Mouse (Mus musculus) gastrocnemius, adult 8-10 months (tissue): ENCODE measurements around the gene H2-D1. TPM values are rescaled to one million over a fixed set of nuclear protein-coding genes. Genes with fewer than 3 reads are reported as not detected.

Experiments used
- DNase-seq, 2 experiments: peaks; one replicate each; pipeline ENCODE4 v3.0.0; 2022; ENCODE audit warnings: low spot score in 2 of 2
- total RNA-seq, 4 experiments: library from RNA; stranded (reverse); gene quantifications; 2 replicates each; pipeline ENCODE4 v1.2.4; 2022

The H2-D1 gene
- total RNA-seq, 4 experiments from 2014 or later: 31.3 to 52.9 (median 41.7) TPM

DNA sequence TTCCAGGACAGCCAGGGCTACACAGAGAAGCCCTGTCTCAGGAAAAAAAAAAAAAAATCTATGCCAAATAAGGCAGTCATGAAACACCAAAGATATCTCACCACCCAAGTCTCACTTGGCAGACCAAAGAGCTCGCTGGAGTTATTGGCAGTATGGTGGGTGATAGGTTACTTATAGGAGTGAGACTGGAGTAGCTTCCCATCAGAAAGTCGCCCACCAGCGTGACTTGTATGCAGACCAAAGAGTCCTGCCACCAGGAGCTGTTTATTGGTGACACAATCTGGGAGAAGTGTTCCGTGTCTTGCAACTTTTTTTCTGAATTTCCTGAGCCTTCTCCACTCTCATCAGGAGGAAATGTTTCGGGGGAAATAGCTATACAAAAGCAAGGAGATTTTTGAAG is 22.8 kb upstream of the H2-D1 start:
- no peak for DNase-seq

DNA sequence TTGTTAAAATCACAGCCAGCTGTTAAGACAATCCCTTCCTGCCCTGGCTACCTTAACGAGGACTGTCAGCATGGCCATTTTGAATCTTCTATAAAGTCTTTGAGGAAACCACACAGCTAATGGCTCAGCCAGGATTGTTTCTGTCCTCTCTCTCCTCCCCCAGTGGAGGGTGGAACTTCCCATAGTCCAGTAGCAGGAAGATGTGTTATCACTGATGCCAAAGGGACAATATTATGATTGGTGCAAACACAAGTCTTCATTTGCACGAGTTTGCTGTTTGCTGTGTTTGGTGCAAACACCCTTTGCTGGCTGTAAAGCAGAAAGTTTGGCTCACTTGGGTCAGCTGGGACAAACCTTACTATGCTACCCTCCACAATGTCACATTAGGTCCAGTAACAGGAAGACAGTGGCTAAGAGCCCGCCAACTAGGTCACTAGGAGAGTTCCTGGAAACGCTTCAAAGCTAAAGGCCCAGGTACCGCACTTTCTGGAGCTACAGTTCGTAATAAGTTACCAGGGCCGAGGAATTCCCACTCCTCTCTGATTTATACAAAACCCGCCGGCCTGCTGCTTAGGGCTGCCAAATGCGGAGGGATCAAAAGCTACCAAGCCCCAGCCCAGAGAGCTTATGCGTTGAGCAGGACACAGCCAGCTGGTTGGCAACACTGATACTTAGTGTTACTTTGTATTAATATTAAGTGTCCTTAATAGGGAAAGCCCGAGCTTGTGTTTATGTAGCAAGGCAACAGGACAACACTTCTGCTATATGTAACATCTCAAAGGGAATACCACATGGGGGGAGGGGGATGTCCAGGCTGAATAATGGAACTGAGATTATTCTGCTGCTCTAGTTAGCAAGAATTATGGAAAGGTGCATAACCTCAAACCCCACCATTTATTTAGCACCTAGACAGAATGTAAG is 21.9 kb upstream of the H2-D1 start:
- DNase-seq: no peak

DNA sequence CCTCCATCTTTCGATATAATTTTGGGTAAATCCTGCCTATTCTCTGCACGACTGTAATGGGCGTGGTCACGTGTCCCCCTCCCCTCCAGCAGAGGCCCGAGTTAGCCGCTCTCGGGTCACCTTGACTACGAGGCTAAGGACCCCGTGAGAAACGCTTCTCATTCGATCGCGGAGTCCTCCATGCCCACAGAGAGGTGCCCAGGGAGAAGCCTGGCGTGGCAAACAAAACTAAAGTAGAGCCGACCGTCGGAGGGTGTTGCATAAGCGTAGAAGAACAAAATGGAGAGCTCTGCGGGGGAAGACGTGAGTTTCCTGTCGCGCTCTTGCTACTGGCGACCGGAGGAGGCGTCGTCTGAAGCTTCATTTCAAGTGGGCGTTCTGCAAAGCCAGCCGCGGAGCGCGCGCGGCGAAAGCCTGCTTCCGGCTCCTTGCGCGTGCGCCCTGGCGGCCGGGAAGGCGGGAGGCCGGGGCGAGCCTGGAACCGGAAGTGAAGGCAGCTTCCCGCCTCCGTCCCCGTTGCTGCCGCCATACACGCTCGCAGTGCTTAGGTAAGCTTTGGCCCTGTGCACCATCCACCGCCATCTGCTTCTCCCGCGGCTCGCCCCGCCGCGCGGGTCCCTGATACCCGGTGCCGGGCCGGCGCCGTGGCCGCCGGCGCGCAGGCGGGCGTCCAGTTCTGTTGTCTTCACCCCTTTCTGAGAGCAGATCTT is 21.1 kb upstream of the H2-D1 start, which contains the start of gene Ddx39b:
Gene Ddx39b (plus strand): TSS at position 442 of the 710 bp plus-strand sequence.
- DNase-seq: peak; percentile 92 to 96

DNA sequence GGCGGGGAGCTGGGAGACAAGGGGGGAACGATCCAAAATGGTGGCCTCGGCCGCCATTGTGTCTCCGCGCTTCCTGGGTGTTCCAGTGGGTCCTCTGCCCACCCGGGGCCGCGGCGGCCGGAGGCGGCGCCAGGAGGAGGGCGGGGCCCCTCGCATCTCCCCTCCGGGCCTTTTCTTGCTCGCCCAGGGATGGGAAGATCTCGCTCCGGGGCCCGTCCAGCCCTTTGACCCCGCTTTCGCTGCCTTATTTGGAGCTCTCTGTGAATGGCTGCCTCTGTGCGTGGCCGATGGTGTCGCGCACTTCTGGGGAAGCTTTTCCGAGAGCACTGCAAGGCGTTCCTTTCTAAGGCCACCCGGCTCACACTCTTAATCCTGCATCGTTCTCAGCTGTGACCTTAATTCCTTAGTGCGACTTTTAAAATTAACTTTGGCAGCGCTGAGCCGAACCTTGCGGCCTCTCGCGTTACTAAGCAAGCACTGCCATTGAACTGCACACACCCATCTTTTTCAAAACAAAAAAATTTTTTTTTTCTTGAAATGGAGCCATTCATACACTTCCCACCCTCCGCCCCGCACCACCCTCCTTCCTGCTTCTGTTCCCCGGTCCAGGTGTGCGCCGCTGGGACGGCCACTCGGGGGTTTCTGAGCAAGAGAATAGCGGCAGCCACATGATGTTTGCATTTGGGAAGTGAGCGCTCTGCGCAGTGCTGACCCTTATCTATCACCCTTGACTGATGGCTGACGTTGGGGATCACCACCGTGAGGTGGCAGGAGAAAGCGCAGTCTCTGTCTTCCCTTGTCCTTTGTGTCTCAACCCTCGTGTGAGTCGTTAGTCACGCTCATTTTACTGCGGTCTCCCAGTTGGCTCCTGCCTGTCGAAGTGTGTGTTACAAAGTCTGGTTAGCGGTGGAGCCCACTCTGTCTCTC is 20.3 kb upstream of the H2-D1 start:
- no peak for DNase-seq

DNA sequence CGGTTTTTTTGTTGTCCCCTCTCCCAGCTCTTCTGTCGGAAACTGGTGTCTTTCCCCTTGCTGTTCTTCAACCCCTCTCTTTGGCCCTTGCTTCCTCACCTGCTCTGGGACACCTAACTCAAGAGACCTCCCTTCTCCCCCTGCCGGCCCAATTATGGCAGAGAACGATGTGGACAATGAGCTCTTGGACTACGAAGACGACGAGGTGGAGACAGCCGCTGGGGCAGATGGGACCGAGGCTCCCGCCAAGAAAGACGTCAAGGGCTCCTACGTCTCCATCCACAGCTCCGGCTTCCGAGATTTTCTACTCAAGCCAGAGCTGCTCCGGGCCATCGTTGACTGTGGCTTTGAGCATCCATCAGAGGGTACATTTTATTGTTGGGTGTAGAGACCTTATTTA is 19.4 kb upstream of the H2-D1 start:
- peak in 1 of 2 experiments; percentile 46 for DNase-seq

DNA sequence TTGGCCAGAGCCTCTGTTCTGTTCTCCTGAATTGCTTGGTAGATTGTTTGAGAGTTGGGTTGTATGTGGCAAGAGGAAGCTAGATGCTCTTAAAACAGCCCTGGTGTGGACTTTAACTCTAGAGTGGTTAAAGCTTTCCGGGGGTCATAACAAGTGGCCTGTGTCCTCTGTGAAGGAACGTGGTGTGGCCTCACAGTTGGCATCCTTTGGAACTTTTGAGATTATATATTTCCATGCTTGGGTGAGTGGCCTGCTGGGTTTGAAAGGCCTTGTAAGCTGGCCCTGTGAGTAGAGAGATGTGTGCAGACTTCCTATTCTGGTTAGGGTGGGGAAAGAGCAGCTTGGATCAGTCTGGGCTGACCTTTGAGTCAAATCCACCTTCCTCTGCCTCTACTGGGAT is 17.5 kb upstream of the H2-D1 start:
- DNase-seq: no peak

DNA sequence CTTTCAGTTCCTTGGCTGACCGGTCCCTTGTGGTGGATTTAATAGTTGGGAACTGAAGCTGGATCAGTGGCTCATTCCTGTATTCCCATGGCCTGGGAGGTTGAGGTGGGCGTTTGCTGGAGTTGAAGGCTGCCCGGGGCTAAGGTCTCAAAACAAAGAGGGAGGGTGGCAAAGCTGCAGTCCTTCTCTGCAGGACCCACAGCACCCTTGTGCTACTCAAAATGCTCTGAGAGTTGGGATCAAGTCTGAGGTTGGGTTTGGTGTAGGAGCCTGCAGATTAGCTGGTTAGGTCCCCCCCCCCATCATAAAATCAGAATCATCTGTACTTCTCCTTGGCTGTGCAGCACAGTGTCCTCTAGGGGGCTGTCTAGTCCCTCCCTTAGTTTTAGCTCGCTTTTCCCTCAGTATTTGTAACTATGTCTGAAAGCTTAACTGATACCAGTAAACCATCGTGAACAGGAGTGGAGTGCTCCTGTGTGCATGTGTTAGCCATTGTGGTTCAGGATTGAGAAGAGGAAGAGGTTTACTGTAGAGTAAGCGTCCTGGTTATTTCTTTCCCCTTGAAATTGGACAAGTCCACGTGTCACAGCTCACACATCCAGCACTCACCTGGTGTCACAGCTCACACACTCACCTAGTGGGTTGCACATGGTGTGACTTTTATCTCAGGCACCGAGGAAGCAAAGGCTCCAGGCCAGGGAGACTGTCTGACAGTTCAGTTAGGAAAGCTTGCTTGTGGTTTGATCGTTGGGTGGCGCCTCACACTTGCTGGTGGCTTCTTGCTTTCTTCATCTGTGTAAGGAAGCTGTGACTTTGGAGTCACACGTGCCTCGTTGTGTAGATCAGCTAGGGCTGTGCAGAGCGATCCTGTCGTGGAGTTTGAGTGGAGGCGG is 16.6 kb upstream of the H2-D1 start:
- no peak for DNase-seq

DNA sequence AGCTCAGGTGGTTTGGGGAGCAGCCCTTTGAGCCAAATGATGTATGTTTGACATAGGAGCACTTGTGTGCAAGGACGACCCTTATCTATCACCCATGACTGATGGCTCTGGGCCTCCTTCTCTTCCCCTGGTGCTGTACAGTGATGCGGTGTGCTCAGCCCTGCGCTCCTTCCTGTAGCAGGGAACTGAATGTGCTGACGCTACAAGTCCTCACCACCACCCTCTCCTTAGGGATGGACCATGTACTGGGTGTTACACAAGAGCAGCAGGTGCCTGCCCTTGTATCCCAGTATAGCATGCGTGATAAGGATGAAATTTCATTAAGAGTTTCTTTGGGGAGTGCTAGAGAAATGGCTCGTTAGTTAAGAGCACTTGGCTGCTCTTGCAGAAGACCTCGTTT is 15.4 kb upstream of the H2-D1 start:
- no peak for DNase-seq

DNA sequence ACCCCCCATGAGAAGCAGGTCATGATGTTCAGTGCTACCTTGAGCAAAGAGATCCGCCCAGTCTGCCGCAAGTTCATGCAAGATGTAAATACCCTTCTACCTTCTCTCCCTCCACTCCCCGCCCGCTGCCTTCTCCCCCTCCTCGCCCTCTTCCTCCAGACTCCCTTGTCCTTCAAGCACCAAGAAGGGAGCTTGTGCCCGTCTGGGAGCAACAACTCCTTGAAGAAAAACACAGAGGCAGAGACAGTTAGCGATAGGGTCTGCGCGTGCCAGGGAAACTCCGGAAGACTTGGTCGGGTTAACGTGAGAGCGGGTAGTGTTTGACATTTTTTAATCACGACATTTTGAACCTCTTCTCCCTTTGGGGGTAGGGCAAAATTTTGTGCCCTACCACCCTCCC is 13.5 kb upstream of the H2-D1 start:
- no peak for DNase-seq

DNA sequence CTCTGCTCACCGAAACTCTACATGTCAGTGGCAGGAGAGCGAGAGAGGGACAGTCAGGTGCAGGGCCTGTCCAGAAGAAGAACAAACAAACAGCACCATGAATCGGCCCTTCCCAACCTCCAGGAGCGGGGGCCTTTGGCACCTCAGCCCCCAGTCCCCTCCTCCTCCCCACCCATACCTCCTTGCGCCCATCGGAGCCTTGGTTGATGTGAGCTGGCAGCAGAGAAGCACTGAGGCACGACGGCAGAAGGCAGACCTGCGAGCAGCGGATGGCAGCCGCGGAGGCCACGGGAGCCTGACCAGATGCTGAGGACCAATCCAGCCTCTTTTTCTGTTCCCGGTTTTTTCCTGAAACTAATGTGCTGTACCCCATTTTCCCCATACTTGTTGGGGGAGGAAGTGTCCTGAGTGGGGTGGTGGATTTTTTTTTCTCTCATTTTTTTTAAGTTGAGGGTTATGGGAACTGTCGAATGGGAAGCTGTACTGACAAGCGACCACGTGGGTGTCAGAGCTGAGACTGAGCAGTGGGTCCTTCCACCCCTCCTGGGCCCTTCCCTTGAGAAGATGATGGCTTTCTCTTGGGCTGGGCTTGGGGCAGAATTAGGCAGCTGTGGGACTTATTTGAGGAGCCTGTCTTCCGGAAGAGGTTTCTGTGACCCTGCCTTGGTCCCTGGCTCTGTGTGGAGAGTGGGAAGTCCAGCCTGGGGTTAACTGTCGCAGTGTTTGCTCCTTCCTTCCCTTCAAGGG is 12.9 kb upstream of the H2-D1 start:
- no peak for DNase-seq

DNA sequence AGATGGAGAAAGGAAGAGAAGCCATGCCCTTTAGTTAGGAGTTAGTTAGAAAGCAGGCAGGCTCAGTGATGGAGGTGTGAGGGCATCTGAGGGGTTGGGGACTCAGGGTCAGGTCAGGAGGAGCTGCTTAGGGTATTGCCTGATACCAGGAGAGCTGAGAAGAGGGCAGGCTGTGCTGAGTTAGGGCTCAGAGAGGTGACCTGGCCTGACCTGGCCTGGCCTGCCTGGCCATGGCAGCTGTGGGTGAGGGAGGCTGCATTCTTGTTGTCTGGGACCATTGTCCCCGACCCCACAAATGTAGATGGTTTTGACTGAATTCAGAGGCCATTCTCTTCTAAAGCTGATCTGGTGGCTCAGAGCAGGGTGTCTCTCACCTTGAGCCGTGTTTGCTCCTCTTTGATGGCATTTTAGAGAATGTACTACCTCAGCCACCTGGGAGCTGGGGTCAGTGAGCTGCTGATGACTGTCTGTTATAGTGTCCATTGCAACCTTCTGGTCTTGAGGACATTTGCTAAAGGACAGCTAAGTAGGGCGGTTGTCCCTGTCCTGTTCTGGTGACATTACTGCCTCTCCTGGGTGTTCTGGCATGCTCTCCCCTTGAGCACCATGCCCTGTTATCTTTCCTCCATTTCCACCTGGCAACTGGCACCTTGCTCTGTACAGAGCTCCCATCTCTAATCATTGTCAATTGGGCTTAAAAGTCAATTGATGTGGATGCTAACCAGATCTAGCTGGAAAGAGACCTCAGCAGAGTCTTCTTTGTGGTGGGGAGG is 12.0 kb upstream of the H2-D1 start:
- no peak for DNase-seq

DNA sequence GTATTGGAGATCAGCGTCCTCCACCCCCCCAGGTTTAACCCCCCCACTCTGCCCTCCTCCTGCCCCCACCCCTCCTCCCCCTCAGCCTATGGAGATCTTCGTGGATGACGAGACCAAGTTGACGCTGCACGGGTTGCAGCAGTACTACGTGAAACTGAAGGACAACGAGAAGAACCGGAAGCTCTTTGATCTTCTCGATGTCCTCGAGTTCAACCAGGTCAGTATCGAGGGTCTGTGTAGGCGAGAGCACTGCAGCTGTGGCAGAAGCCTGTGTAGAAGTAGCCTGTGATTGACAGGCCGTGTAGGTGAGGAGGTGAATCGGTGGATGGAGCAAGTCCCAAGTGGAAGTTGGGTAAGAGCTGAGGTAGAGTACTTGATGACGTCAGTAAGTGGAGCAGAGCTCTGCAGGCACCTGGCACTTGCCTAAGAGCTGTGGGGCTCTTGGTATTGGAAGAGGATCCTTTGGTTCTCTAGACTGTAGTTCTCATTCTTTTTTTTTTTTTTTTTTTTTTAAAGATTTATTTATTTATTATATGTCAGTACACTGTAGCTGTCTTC is 11.3 kb upstream of the H2-D1 start:
- DNase-seq: no peak

DNA sequence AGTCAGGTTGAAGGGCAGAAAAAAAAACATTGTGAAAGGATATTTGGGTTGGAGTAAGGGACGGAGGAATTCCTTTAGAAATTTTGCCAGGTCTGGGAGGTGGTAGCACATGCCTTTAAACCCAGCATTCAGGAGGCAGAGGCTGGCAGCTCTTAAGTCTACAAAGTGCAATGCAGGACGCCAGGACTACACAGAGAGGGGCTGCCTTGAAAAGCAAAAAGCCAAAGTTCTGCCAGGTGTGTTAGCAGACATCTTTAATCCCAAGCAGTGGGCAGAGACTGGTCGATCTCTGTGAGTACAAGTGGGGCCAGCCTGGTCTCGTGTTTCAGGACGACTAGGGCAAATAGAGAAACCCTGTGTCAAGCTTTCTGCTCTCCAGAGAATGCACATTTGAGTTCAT is 10.5 kb upstream of the H2-D1 start:
- no peak for DNase-seq

DNA sequence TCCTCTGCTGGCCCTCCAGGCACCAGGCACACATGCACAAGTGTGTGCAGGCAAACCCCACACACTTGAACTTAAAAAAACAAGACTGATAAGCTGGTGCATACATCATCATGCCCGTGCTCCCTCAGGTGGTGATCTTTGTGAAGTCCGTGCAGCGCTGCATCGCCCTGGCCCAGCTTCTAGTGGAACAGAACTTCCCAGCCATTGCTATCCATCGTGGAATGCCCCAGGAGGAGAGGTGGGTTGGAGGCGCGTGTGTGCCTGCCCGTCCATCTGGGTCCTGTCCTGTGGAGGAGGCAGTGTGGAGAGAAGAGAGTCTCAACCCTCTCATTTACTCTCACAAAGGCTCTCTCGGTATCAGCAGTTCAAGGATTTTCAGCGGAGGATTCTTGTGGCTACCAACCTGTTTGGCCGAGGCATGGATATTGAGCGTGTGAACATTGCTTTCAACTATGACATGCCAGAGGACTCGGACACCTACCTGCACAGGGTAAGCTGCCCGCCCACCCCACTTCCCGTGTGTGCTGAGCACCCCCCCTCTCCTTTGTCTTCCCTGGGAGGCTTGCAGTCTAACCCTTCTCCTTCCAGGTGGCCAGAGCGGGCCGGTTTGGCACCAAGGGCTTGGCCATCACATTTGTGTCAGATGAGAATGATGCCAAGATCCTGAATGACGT is 9.8 kb upstream of the H2-D1 start:
- DNase-seq: no peak

DNA sequence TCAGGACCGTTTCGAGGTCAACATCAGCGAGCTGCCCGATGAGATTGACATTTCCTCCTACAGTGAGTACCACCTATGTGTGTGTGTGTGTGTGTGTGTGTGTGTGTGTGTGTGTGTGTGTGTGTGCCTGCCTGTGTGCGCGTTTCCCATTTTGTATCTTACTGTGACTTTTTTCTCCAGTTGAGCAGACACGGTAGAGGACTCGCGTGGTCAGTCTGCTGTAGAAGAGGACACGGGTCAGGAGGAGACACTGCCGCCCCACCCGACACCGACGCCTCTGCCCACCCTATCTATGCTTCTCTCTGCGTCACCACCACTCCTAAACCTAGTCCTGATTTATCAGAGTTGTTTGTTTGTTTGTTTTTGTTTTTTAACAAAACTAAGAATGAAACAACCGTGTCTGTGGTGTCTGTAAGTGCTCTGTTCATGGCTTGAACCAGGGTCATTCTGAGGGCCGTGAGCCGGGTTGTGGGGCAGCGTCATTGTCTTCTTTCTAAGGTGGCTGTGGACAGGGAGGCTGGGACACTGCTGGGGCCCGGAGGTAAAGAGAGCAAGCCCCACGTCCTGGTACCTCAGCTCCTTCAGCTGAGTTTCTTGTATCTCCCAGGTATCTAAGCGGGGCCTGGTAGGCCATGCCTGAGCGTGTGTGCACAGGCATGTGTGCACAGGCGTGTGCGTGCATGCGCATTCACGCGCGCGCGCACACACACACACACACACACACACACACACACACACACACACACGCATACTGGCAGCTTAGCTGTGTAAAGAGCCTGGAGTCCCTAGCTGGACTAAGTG is 9.0 kb upstream of the H2-D1 start:
- DNase-seq: no peak

DNA sequence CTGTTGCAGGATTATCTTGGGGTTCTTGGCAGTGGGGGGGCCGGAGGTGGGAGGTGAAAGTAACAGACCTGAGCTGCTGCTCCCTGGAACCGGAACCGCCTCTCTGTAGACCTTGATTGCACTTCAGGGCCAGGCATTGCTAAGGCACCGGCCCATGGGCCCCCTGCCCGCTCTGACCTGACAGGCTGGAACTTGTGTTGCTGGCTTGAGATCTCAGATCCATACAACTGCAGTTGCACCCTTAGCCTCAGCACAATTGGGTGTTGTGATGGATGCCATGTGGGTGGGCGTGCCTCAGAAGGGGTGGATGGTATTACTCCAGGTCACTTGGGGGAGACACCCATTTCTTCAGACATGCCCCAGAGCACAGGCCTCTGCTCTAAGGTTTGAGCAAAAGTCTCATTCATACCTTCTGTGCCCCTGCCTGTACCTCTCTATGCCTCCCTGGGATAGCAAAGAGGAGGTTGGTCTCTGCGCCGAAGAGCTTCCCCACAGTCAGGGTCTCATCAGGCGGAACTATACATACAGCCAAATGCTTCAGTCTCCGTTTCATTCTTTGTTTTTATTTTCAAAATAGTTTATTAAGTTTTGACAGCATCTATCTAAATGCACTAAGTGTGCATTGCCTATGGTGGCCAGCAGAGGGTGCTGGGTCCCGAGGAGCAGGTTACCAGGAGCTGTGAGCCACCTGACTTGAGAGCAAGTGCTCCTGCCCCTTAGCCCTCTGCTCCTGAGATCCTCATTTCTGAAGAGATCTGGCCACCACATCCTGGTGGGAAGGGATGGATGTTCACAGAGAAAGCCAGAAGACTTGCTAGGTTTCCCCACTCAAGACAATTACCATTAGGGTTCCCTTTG is 8.1 kb upstream of the H2-D1 start:
- peak in 1 of 2 experiments; percentile 52 for DNase-seq
